Mouse (Mus musculus): ENCODE results near the gene P2rx1. TPM values are rescaled to one million over a fixed set of nuclear protein-coding genes. Genes with fewer than 3 reads are reported as not detected.

Gene P2rx1
- 0.12 TPM in 2 replicates for polyA plus RNA-seq (2012)

GRCm38 (mm10) chr11:72998771-72999170 lies at the start of gene P2rx1:
Gene P2rx1 (plus strand): TSS chr11:72999103.
- TF ChIP-seq TAL1 (IDR thresholded peaks at IDR 0.05; ENCODE audit: low read length) (no peak), GATA1 (IDR thresholded peaks at IDR 0.05; ENCODE audit: low read length) (no peak)
- Histone ChIP-seq H3K9me3 (ENCODE audit: control insufficient read depth, low read length) (no peaks in the 10 kb centered on the region), H3K27me3 (ENCODE audit: control insufficient read depth) (no peaks in the 10 kb centered on the region), H3K4me1 (ENCODE audit: control insufficient read depth) (peaks cover 11% of the 10 kb centered on the region), H3K4me3 (replicated peaks) (no peak within 1 kb of the TSS), H3K36me3 (ENCODE audit: control insufficient read depth) (no peaks in the 10 kb centered on the region)

GRCm38 (mm10) chr11:72951137-72952000 lies 47.5 kb upstream of the P2rx1 start:
- 0 out of 2 replicates have a peak, but pooled peaks cover 2% of the 10 kb centered on the region for H3K9me3 ChIP-seq (ENCODE audit: control insufficient read depth, low read length)
- no peak overlapping the region for H3K4me3 ChIP-seq (replicated peaks)
- H3K36me3 ChIP-seq (ENCODE audit: control insufficient read depth) = no peaks in the 10 kb centered on the region
- H3K27me3 ChIP-seq (ENCODE audit: control insufficient read depth) = peaks cover 4% of the 10 kb centered on the region; the same call in 1 of the 2 replicates
- H3K4me1 ChIP-seq (ENCODE audit: control insufficient read depth) = no peaks in the 10 kb centered on the region
- TF ChIP-seq GATA1 (IDR thresholded peaks at IDR 0.05; ENCODE audit: low read length) (no peak), TAL1 (IDR thresholded peaks at IDR 0.05; ENCODE audit: low read length) (no peak)

- Histone ChIP-seq H3K27me3 (ENCODE audit: control insufficient read depth) (peaks cover 4% of the 10 kb centered on the region; the same call in 1 of the 2 replicates), H3K4me3 (replicated peaks) (no peak overlapping the region)
Measured at GRCm38 (mm10) chr11:72952226-72952625, 46.7 kb upstream of the P2rx1 start.

GRCm38 (mm10) chr11:72952697-72953096 lies 46.2 kb upstream of the P2rx1 start:
- no peak overlapping the region for H3K4me3 ChIP-seq (replicated peaks)
- H3K4me1 ChIP-seq (ENCODE audit: control insufficient read depth) = no peaks in the 10 kb centered on the region
- no peak for TF ChIP-seq GATA1 (IDR thresholded peaks at IDR 0.05; ENCODE audit: low read length)
- TF ChIP-seq TAL1 (IDR thresholded peaks at IDR 0.05; ENCODE audit: low read length) = no peak

More at GRCm38 (mm10) chr11:72952226-72952625, 46.7 kb upstream of the P2rx1 start:
- no peaks in the 10 kb centered on the region for H3K4me1 ChIP-seq (ENCODE audit: control insufficient read depth)
- 0 out of 2 replicates have a peak, but pooled peaks cover 2% of the 10 kb centered on the region for H3K9me3 ChIP-seq (ENCODE audit: control insufficient read depth, low read length)
- TF ChIP-seq GATA1 (IDR thresholded peaks at IDR 0.05; ENCODE audit: low read length) (no peak), TAL1 (IDR thresholded peaks at IDR 0.05; ENCODE audit: low read length) (no peak)
- no peaks in the 10 kb centered on the region for H3K36me3 ChIP-seq (ENCODE audit: control insufficient read depth)

GRCm38 (mm10) chr11:72953116-72953439 lies 45.8 kb upstream of the P2rx1 start:
- H3K9me3 ChIP-seq (ENCODE audit: control insufficient read depth, low read length) = 0 out of 2 replicates have a peak, but pooled peaks cover 2% of the 10 kb centered on the region
- no peaks in the 10 kb centered on the region for H3K27me3 ChIP-seq (ENCODE audit: control insufficient read depth)

More at GRCm38 (mm10) chr11:72952697-72953096, 46.2 kb upstream of the P2rx1 start:
- no peaks in the 10 kb centered on the region for H3K36me3 ChIP-seq (ENCODE audit: control insufficient read depth)
- H3K9me3 ChIP-seq (ENCODE audit: control insufficient read depth, low read length) = 0 out of 2 replicates have a peak, but pooled peaks cover 2% of the 10 kb centered on the region
- H3K27me3 ChIP-seq (ENCODE audit: control insufficient read depth) = peaks cover 3% of the 10 kb centered on the region; the same call in 1 of the 2 replicates

GRCm38 (mm10) chr11:72953440-72954151 lies 45.3 kb upstream of the P2rx1 start:
- Histone ChIP-seq H3K4me3 (replicated peaks) (no peak overlapping the region), H3K4me1 (ENCODE audit: control insufficient read depth) (no peaks in the 10 kb centered on the region), H3K27me3 (ENCODE audit: control insufficient read depth) (no peaks in the 10 kb centered on the region), H3K9me3 (ENCODE audit: control insufficient read depth, low read length) (0 out of 2 replicates have a peak, but pooled peaks cover 2% of the 10 kb centered on the region), H3K36me3 (ENCODE audit: control insufficient read depth) (no peaks in the 10 kb centered on the region)
- TF ChIP-seq GATA1 (IDR thresholded peaks at IDR 0.05; ENCODE audit: low read length) (no peak), TAL1 (IDR thresholded peaks at IDR 0.05; ENCODE audit: low read length) (no peak)

More at GRCm38 (mm10) chr11:72953116-72953439, 45.8 kb upstream of the P2rx1 start:
- TF ChIP-seq TAL1 (IDR thresholded peaks at IDR 0.05; ENCODE audit: low read length) (no peak), GATA1 (IDR thresholded peaks at IDR 0.05; ENCODE audit: low read length) (no peak)
- Histone ChIP-seq H3K4me3 (replicated peaks) (no peak overlapping the region), H3K4me1 (ENCODE audit: control insufficient read depth) (no peaks in the 10 kb centered on the region), H3K36me3 (ENCODE audit: control insufficient read depth) (no peaks in the 10 kb centered on the region)

- no peak for TF ChIP-seq TAL1 (IDR thresholded peaks at IDR 0.05; ENCODE audit: low read length)
- TF ChIP-seq GATA1 (IDR thresholded peaks at IDR 0.05; ENCODE audit: low read length) = no peak
- H3K27me3 ChIP-seq (ENCODE audit: control insufficient read depth) = peaks cover 2% of the 10 kb centered on the region; the same call in 1 of the 2 replicates
- no peaks in the 10 kb centered on the region for H3K4me1 ChIP-seq (ENCODE audit: control insufficient read depth)
- no peaks in the 10 kb centered on the region for H3K36me3 ChIP-seq (ENCODE audit: control insufficient read depth)
- 0 out of 2 replicates have a peak, but pooled peaks cover 2% of the 10 kb centered on the region for H3K9me3 ChIP-seq (ENCODE audit: control insufficient read depth, low read length)
- no peak overlapping the region for H3K4me3 ChIP-seq (replicated peaks)
Measured at GRCm38 (mm10) chr11:72954216-72954615, 44.7 kb upstream of the P2rx1 start.

GRCm38 (mm10) chr11:72955339-72955974 lies 43.4 kb upstream of the P2rx1 start:
- no peak for TF ChIP-seq TAL1 (IDR thresholded peaks at IDR 0.05; ENCODE audit: low read length)
- TF ChIP-seq GATA1 (IDR thresholded peaks at IDR 0.05; ENCODE audit: low read length) = no peak
- no peak overlapping the region for H3K4me3 ChIP-seq (replicated peaks)

More at GRCm38 (mm10) chr11:72955339-72955974, 43.4 kb upstream of the P2rx1 start:
- Histone ChIP-seq H3K9me3 (ENCODE audit: control insufficient read depth, low read length) (0 out of 2 replicates have a peak, but pooled peaks cover under 1% of the 10 kb centered on the region), H3K4me1 (ENCODE audit: control insufficient read depth) (peaks cover under 1% of the 10 kb centered on the region), H3K36me3 (ENCODE audit: control insufficient read depth) (no peaks in the 10 kb centered on the region), H3K27me3 (ENCODE audit: control insufficient read depth) (peaks cover 15% of the 10 kb centered on the region)

Measured in erythroblast, embryonic 14.5 days (primary cell).